Mouse (Mus musculus): ENCODE data around the gene Hoxd4. TPM values are rescaled to one million over a fixed set of nuclear protein-coding genes. Genes with fewer than 3 reads are reported as not detected.

Hoxd4 gene
- 0.91 and 0.95 TPM in 2 replicates for polyA plus RNA-seq (2015; fragmentation: Nextera tagmentation; extraction: Ambion mirVana)

GRCm38 (mm10) chr2:74711721-74712621 lies at the start of gene Hoxd4, which contains the start of gene Hoxd3:
Hoxd4 (plus strand) TSS chr2:74711929.
Hoxd3 (plus strand) TSS chr2:74711927.
- peak; percentile 54 for ATAC-seq
- Histone ChIP-seq H3K27ac (ENCODE audit: low read length) (peak within 1 kb of the TSS; percentile 82), H3K4me2 (ENCODE audit: low read depth, low read length) (peak within 1 kb of the TSS; percentile 60), H3K9me3 (ENCODE audit: control insufficient read depth, low read length) (no peaks in the 10 kb centered on the region), H3K9ac (ENCODE audit: low read depth, low read length) (peak within 1 kb of the TSS; percentile 76), H3K36me3 (ENCODE audit: control insufficient read depth, insufficient read depth, low read length) (no peaks in the 10 kb centered on the region), H3K4me1 (ENCODE audit: control insufficient read depth, insufficient read depth, low read length) (peaks cover 7% of the 10 kb centered on the region; the same call in 1 of the 2 replicates), H3K4me3 (ENCODE audit: low read length) (peak within 1 kb of the TSS; percentile 66), H3K27me3 (replicated peaks; ENCODE audit: control insufficient read depth, insufficient read depth, low read length) (peaks cover 49% of the 10 kb centered on the region)
- WGBS = under 1% methylated on average over 65 of the region's 65 CpGs

DNA sequence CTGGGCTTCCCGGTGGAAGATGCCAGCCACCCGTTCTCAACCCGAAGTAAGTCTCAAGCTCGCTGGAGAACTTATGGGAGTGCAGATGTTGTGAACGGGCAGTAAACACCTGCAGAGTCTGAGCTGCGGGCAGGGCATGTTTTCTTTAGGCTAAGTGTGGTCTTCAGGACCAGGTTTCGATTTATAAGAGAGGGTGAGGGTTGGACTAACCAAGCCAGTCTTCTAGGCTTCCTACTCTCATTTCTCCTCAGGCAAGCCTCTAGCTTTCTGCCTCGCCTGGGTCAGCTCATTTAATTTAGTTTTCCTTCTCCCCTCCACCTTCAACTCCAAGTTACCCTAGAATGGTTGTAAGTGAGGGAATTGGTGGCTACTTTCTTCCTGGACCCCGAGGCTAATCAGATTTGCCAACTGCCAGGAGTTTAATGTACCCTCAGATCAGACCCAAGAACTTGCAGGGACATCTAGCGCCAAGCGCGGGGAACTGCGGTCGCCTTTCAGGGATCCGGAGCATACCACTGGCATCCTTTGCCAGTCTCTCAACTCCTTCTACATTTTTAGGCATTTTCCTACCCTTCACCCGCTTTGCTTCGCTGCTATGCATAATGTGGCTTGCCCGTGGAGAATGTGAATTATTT lies 48.3 kb upstream of the Hoxd4 start:
- no peak for ATAC-seq
- Histone ChIP-seq H3K27ac (ENCODE audit: low read length) (no peak overlapping the region), H3K36me3 (ENCODE audit: control insufficient read depth, insufficient read depth, low read length) (no peaks in the 10 kb centered on the region), H3K4me3 (ENCODE audit: low read length) (no peak overlapping the region), H3K4me1 (ENCODE audit: control insufficient read depth, insufficient read depth, low read length) (peaks cover 8% of the 10 kb centered on the region), H3K9me3 (ENCODE audit: control insufficient read depth, low read length) (no peaks in the 10 kb centered on the region), H3K27me3 (replicated peaks; ENCODE audit: control insufficient read depth, insufficient read depth, low read length) (peaks cover 79% of the 10 kb centered on the region), H3K9ac (ENCODE audit: low read depth, low read length) (no peak overlapping the region), H3K4me2 (ENCODE audit: low read depth, low read length) (no peak overlapping the region)
- WGBS = 4% methylated on average over 18 of the region's 18 CpGs

- Histone ChIP-seq H3K4me1 (ENCODE audit: control insufficient read depth, insufficient read depth, low read length) (peaks cover 11% of the 10 kb centered on the region), H3K27me3 (replicated peaks; ENCODE audit: control insufficient read depth, insufficient read depth, low read length) (peaks cover 82% of the 10 kb centered on the region), H3K9ac (ENCODE audit: low read depth, low read length) (no peak overlapping the region), H3K4me3 (ENCODE audit: low read length) (no peak overlapping the region), H3K4me2 (ENCODE audit: low read depth, low read length) (no peak overlapping the region), H3K9me3 (ENCODE audit: control insufficient read depth, low read length) (no peaks in the 10 kb centered on the region), H3K36me3 (ENCODE audit: control insufficient read depth, insufficient read depth, low read length) (no peaks in the 10 kb centered on the region), H3K27ac (ENCODE audit: low read length) (no peak overlapping the region)
- 5% methylated on average over 7 of the region's 7 CpGs for WGBS
- ATAC-seq = no peak
Measured at GRCm38 (mm10) chr2:74666411-74666810, 45.3 kb upstream of the Hoxd4 start.

DNA sequence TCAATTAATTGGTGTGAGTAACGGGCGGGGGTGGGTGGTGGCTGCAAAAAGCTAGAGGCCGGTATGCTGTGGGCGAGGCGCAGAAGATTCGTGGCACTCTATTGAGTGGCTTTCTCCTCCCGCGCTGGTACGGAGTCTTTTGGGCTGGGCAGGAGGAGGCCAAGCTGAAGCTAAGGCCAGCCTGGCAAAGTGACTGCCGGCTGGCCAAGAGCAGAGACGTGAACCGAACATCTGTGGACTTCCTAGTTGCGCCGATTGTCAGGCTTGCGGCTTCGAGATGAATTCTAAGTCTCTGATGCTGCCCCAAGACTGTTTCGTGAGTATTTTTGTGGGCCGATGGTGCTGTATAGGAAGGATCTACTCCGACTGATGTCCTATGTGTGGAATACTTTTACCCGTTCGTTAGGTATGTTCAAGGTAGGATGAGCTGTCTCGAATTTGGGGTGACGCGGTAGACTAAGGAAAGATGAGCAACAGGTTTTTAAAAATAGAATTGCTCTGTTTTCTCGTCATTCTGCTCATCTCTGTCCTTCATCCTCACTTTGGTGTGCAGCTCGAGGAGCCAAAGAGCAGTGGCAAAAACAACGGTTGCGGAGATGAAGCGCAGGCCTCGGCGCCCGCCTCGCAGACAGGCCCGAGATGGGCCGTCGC lies 44.4 kb upstream of the Hoxd4 start:
- Histone ChIP-seq H3K27ac (ENCODE audit: low read length) (no peak overlapping the region), H3K4me2 (ENCODE audit: low read depth, low read length) (no peak overlapping the region), H3K36me3 (ENCODE audit: control insufficient read depth, insufficient read depth, low read length) (no peaks in the 10 kb centered on the region), H3K9me3 (ENCODE audit: control insufficient read depth, low read length) (no peaks in the 10 kb centered on the region), H3K4me3 (ENCODE audit: low read length) (peak overlapping the region; percentile 48; the same call in 1 of the 2 replicates), H3K27me3 (replicated peaks; ENCODE audit: control insufficient read depth, insufficient read depth, low read length) (peaks cover 80% of the 10 kb centered on the region), H3K9ac (ENCODE audit: low read depth, low read length) (no peak overlapping the region), H3K4me1 (ENCODE audit: control insufficient read depth, insufficient read depth, low read length) (peaks cover 11% of the 10 kb centered on the region)
- no peak for ATAC-seq
- 2% methylated on average over 36 of the region's 36 CpGs for whole genome bisulfite sequencing

DNA sequence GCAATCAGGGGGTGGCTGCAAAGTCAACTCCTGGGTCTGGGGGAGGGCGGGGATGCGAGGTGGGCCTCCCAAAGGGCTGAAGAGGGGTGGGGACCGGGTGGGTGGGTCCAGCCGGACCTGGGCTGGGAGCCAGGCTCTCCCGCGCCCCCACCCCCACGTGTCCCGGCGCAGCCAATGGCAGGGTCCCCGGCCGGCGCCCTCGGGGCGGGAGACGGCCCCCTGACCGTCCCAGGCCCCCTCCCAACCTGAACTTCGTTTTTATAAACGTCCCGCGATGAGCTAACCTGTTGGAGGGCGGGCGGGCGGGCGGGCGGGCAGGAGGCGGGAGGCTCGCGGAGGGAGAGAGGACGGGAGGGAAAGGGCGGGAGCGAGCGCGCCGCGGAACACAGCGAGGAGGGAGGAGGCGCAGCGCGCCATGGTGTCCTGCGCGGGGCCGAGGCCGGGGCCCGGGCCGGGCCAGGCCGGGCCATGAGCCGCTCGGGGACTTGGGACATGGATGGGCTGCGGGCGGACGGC lies 43.8 kb upstream of the Hoxd4 start, which contains the start of gene Hoxd13:
Hoxd13 (plus strand) TSS at position 469 of the 516 bp plus-strand sequence.
- ATAC-seq = peak; percentile 78
- Histone ChIP-seq H3K4me3 (ENCODE audit: low read length) (peak within 1 kb of the TSS; percentile 48), H3K36me3 (ENCODE audit: control insufficient read depth, insufficient read depth, low read length) (no peaks in the 10 kb centered on the region), H3K4me2 (ENCODE audit: low read depth, low read length) (peak within 1 kb of the TSS; percentile 75), H3K9ac (ENCODE audit: low read depth, low read length) (no peak within 1 kb of the TSS), H3K4me1 (ENCODE audit: control insufficient read depth, insufficient read depth, low read length) (peaks cover 12% of the 10 kb centered on the region), H3K27me3 (replicated peaks; ENCODE audit: control insufficient read depth, insufficient read depth, low read length) (peaks cover 80% of the 10 kb centered on the region), H3K27ac (ENCODE audit: low read length) (no peak within 1 kb of the TSS), H3K9me3 (ENCODE audit: control insufficient read depth, low read length) (no peaks in the 10 kb centered on the region)
- 0% methylated on average over 20 of the region's 51 CpGs for WGBS

- no peak overlapping the region for H3K27ac ChIP-seq (ENCODE audit: low read length)
- no peaks in the 10 kb centered on the region for H3K36me3 ChIP-seq (ENCODE audit: control insufficient read depth, insufficient read depth, low read length)
- WGBS = under 1% methylated on average over 73 of the region's 74 CpGs
- H3K27me3 ChIP-seq (replicated peaks; ENCODE audit: control insufficient read depth, insufficient read depth, low read length) = peaks cover 82% of the 10 kb centered on the region
- H3K9ac ChIP-seq (ENCODE audit: low read depth, low read length) = no peak overlapping the region
- ATAC-seq = peak; percentile 51
- H3K9me3 ChIP-seq (ENCODE audit: control insufficient read depth, low read length) = no peaks in the 10 kb centered on the region
- peak overlapping the region; percentile 75 for H3K4me2 ChIP-seq (ENCODE audit: low read depth, low read length)
- H3K4me3 ChIP-seq (ENCODE audit: low read length) = peak overlapping the region; percentile 48
- peaks cover 13% of the 10 kb centered on the region for H3K4me1 ChIP-seq (ENCODE audit: control insufficient read depth, insufficient read depth, low read length)
Measured at GRCm38 (mm10) chr2:74668370-74669229, 43.1 kb upstream of the Hoxd4 start.

GRCm38 (mm10) chr2:74669230-74669578 lies 42.5 kb upstream of the Hoxd4 start:
- Histone ChIP-seq H3K4me1 (ENCODE audit: control insufficient read depth, insufficient read depth, low read length) (peaks cover 13% of the 10 kb centered on the region), H3K27ac (ENCODE audit: low read length) (no peak overlapping the region), H3K4me2 (ENCODE audit: low read depth, low read length) (no peak overlapping the region), H3K9ac (ENCODE audit: low read depth, low read length) (no peak overlapping the region), H3K27me3 (replicated peaks; ENCODE audit: control insufficient read depth, insufficient read depth, low read length) (peaks cover 82% of the 10 kb centered on the region), H3K4me3 (ENCODE audit: low read length) (no peak overlapping the region), H3K9me3 (ENCODE audit: control insufficient read depth, low read length) (no peaks in the 10 kb centered on the region), H3K36me3 (ENCODE audit: control insufficient read depth, insufficient read depth, low read length) (no peaks in the 10 kb centered on the region)
- ATAC-seq = no peak
- WGBS = 3% methylated on average over 3 of the region's 3 CpGs

GRCm38 (mm10) chr2:74669650-74670235 lies 42.0 kb upstream of the Hoxd4 start:
- Histone ChIP-seq H3K4me2 (ENCODE audit: low read depth, low read length) (no peak overlapping the region), H3K4me3 (ENCODE audit: low read length) (no peak overlapping the region), H3K9ac (ENCODE audit: low read depth, low read length) (no peak overlapping the region), H3K27ac (ENCODE audit: low read length) (no peak overlapping the region), H3K27me3 (replicated peaks; ENCODE audit: control insufficient read depth, insufficient read depth, low read length) (peaks cover 82% of the 10 kb centered on the region), H3K4me1 (ENCODE audit: control insufficient read depth, insufficient read depth, low read length) (peaks cover 13% of the 10 kb centered on the region), H3K9me3 (ENCODE audit: control insufficient read depth, low read length) (no peaks in the 10 kb centered on the region), H3K36me3 (ENCODE audit: control insufficient read depth, insufficient read depth, low read length) (no peaks in the 10 kb centered on the region)
- WGBS = 2% methylated on average over 14 of the region's 14 CpGs
- ATAC-seq = no peak
